Mouse (Mus musculus): Measurements from ENCODE around the gene Dpp7. TPM values are rescaled to one million over a fixed set of nuclear protein-coding genes. Genes with fewer than 3 reads are reported as not detected.
A peak's percentile ranks its signal among the peaks of the same experiment; 100 is the strongest.

The Dpp7 gene
- polyA plus RNA-seq, 1 experiment from 2014 or later: 20.6 TPM

DNA sequence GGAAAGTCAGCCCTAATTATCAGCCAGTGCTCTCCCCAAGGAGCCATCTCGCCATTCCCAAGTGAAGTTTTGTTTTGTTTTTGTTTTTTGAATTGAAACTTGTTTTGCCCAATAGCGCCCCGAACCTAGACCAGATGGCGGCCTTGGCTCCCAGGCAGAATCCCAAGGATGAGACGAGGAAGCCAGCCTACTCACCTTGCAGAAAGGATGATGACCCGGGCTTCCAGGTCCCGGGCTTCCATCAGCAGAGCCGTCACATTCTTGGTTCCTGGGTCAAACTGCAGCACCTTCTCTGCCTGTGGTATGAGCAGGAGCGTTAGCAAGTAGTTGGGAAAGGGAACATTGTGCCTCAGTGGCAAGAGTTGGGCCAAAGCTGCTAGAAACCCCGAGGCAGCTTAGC lies 46.0 kb downstream of the Dpp7 start:
- no peak for ATAC-seq (ENCODE audit: insufficient read depth, low FRiP score, low TSS enrichment)
- Histone ChIP-seq H3K4me1 (ENCODE audit: control insufficient read depth, insufficient read depth, low read length) (no peaks in the 10 kb centered on the region; the same call in 1 of the 2 replicates), H3K4me2 (ENCODE audit: low read depth) (no peak overlapping the region), H3K27me3 (ENCODE audit: control insufficient read depth, insufficient read depth, low read length) (peaks cover 63% of the 10 kb centered on the region), H3K9ac (ENCODE audit: low read length) (no peak overlapping the region), H3K27ac (ENCODE audit: low read depth, low read length) (no peak overlapping the region), H3K4me3 (ENCODE audit: low read depth, low read length) (no peak overlapping the region), H3K36me3 (ENCODE audit: control insufficient read depth, insufficient read depth, low read length) (no peaks in the 10 kb centered on the region), H3K9me3 (ENCODE audit: control insufficient read depth, low read length) (no peaks in the 10 kb centered on the region)
- 58% methylated on average over 10 of the region's 10 CpGs for WGBS
- DNase-seq (ENCODE audit: low spot score): peak; percentile 4

- WGBS: 46% methylated on average over 14 of the region's 14 CpGs
- peak; percentile 0 for DNase-seq (ENCODE audit: low spot score)
- H3K4me1 ChIP-seq (ENCODE audit: control insufficient read depth, insufficient read depth, low read length): no peaks in the 10 kb centered on the region; the same call in 1 of the 2 replicates
- no peaks in the 10 kb centered on the region for H3K36me3 ChIP-seq (ENCODE audit: control insufficient read depth, insufficient read depth, low read length)
- ATAC-seq (ENCODE audit: insufficient read depth, low FRiP score, low TSS enrichment): no peak
- peak overlapping the region; percentile 78 for H3K4me2 ChIP-seq (ENCODE audit: low read depth)
- H3K4me3 ChIP-seq (ENCODE audit: low read depth, low read length): peak overlapping the region; percentile 42
- H3K9me3 ChIP-seq (ENCODE audit: control insufficient read depth, low read length): no peaks in the 10 kb centered on the region
- H3K27me3 ChIP-seq (ENCODE audit: control insufficient read depth, insufficient read depth, low read length): peaks cover 45% of the 10 kb centered on the region
- no peak overlapping the region for H3K27ac ChIP-seq (ENCODE audit: low read depth, low read length)
- H3K9ac ChIP-seq (ENCODE audit: low read length): peak overlapping the region; percentile 35
Observed at GRCm38 (mm10) chr2:25305587-25306359, 50.4 kb downstream of the Dpp7 start.

GRCm38 (mm10) chr2:25304657-25305541 lies 51.3 kb downstream of the Dpp7 start:
- Histone ChIP-seq H3K9me3 (ENCODE audit: control insufficient read depth, low read length) (no peaks in the 10 kb centered on the region), H3K27me3 (ENCODE audit: control insufficient read depth, insufficient read depth, low read length) (peaks cover 37% of the 10 kb centered on the region), H3K36me3 (ENCODE audit: control insufficient read depth, insufficient read depth, low read length) (no peaks in the 10 kb centered on the region), H3K9ac (ENCODE audit: low read length) (peak overlapping the region; percentile 35), H3K27ac (ENCODE audit: low read depth, low read length) (no peak overlapping the region), H3K4me3 (ENCODE audit: low read depth, low read length) (peak overlapping the region; percentile 42), H3K4me2 (ENCODE audit: low read depth) (peak overlapping the region; percentile 78), H3K4me1 (ENCODE audit: control insufficient read depth, insufficient read depth, low read length) (no peaks in the 10 kb centered on the region; the same call in 1 of the 2 replicates)
- DNase-seq (ENCODE audit: low spot score) (peak; percentile 76), ATAC-seq (ENCODE audit: insufficient read depth, low FRiP score, low TSS enrichment) (peak; percentile 76)
- 3% methylated on average over 37 of the region's 45 CpGs for whole genome bisulfite sequencing

GRCm38 (mm10) chr2:25303931-25304656 lies 52.1 kb downstream of the Dpp7 start:
- DNase-seq (ENCODE audit: low spot score) (peak; percentile 5), ATAC-seq (ENCODE audit: insufficient read depth, low FRiP score, low TSS enrichment) (no peak)
- H3K9ac ChIP-seq (ENCODE audit: low read length): no peak overlapping the region
- no peaks in the 10 kb centered on the region; the same call in 1 of the 2 replicates for H3K4me1 ChIP-seq (ENCODE audit: control insufficient read depth, insufficient read depth, low read length)
- H3K27me3 ChIP-seq (ENCODE audit: control insufficient read depth, insufficient read depth, low read length): peaks cover 32% of the 10 kb centered on the region
- peak overlapping the region; percentile 42; the same call in 1 of the 2 replicates for H3K4me3 ChIP-seq (ENCODE audit: low read depth, low read length)
- H3K9me3 ChIP-seq (ENCODE audit: control insufficient read depth, low read length): no peaks in the 10 kb centered on the region
- no peaks in the 10 kb centered on the region for H3K36me3 ChIP-seq (ENCODE audit: control insufficient read depth, insufficient read depth, low read length)
- H3K4me2 ChIP-seq (ENCODE audit: low read depth): peak overlapping the region; percentile 78; the same call in 1 of the 2 replicates
- no peak overlapping the region for H3K27ac ChIP-seq (ENCODE audit: low read depth, low read length)
- WGBS: 71% methylated on average over 7 of the region's 7 CpGs

DNA sequence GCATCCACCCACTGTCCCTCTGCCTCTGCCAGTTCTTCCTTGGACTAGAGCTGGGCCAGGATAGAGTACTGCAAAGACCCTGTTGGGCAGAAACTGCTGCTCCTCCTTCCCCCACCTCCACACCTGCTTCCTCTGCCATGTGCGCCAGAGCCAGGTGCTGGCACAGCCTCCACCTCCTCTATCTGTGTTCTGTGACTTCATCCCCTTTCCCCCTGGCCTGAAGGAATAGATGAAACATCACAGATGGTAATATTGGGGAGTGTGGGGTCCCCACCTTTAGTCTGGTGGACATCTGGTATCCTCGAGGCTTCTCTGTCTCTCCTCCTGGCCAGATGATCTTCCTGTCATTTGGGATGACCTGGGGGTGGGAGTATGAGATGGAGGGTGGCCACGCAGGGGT lies 52.7 kb downstream of the Dpp7 start:
- no peaks in the 10 kb centered on the region for H3K9me3 ChIP-seq (ENCODE audit: control insufficient read depth, low read length)
- H3K27ac ChIP-seq (ENCODE audit: low read depth, low read length): no peak overlapping the region
- H3K4me2 ChIP-seq (ENCODE audit: low read depth): no peak overlapping the region
- H3K27me3 ChIP-seq (ENCODE audit: control insufficient read depth, insufficient read depth, low read length): peaks cover 28% of the 10 kb centered on the region; the same call in 1 of the 2 replicates
- no peak overlapping the region for H3K4me3 ChIP-seq (ENCODE audit: low read depth, low read length)
- no peak overlapping the region for H3K9ac ChIP-seq (ENCODE audit: low read length)
- ATAC-seq (ENCODE audit: insufficient read depth, low FRiP score, low TSS enrichment) (no peak), DNase-seq (ENCODE audit: low spot score) (no peak)
- 67% methylated on average over 3 of the region's 3 CpGs for WGBS
- H3K4me1 ChIP-seq (ENCODE audit: control insufficient read depth, insufficient read depth, low read length): no peaks in the 10 kb centered on the region; the same call in 1 of the 2 replicates
- H3K36me3 ChIP-seq (ENCODE audit: control insufficient read depth, insufficient read depth, low read length): no peaks in the 10 kb centered on the region

Other genes with a start within 250 kb of the Dpp7 start
- 53.7 and 57.8 TPM in 2 replicates for gene Nrarp, start 175.6 kb downstream of the Dpp7 start, polyA plus RNA-seq (2014; fragmentation: Nextera tagmentation; extraction: Ambion mirVana)
- gene Tor4a, start 159.5 kb downstream of the Dpp7 start, polyA plus RNA-seq (2014; fragmentation: Nextera tagmentation; extraction: Ambion mirVana): 1.6 and 1.9 TPM in 2 replicates
- gene Nelfb, start 144.9 kb downstream of the Dpp7 start, polyA plus RNA-seq (2014; fragmentation: Nextera tagmentation; extraction: Ambion mirVana): 94.8 and 99.8 TPM in 2 replicates
- gene Stpg3, start 141.7 kb downstream of the Dpp7 start, polyA plus RNA-seq (2014; fragmentation: Nextera tagmentation; extraction: Ambion mirVana): not detected in 2 replicates
- not detected in 2 replicates for gene Fam166a, start 137.6 kb downstream of the Dpp7 start, polyA plus RNA-seq (2014; fragmentation: Nextera tagmentation; extraction: Ambion mirVana)
- 515 and 528 TPM in 2 replicates for gene Tubb4b, start 131.7 kb downstream of the Dpp7 start, polyA plus RNA-seq (2014; fragmentation: Nextera tagmentation; extraction: Ambion mirVana)
- gene Slc34a3, start 122.0 kb downstream of the Dpp7 start, polyA plus RNA-seq (2014; fragmentation: Nextera tagmentation; extraction: Ambion mirVana): not detected in 2 replicates
- gene Rnf224, start 119.6 kb downstream of the Dpp7 start, polyA plus RNA-seq (2014; fragmentation: Nextera tagmentation; extraction: Ambion mirVana): not detected in 2 replicates
- 29.9 and 34.0 TPM in 2 replicates for gene Rnf208, start 114.1 kb downstream of the Dpp7 start, polyA plus RNA-seq (2014; fragmentation: Nextera tagmentation; extraction: Ambion mirVana)
- gene Cysrt1, start 113.9 kb downstream of the Dpp7 start, polyA plus RNA-seq (2014; fragmentation: Nextera tagmentation; extraction: Ambion mirVana): not detected in 2 replicates
- 5.1 and 6.6 TPM in 2 replicates for gene AL732309.1, start 109.5 kb downstream of the Dpp7 start, polyA plus RNA-seq (2014; fragmentation: Nextera tagmentation; extraction: Ambion mirVana)
- gene Tmem203, start 100.9 kb downstream of the Dpp7 start, polyA plus RNA-seq (2014; fragmentation: Nextera tagmentation; extraction: Ambion mirVana): 11.4 and 13.0 TPM in 2 replicates
- 4.0 and 5.3 TPM in 2 replicates for gene Tprn, start 93.7 kb downstream of the Dpp7 start, polyA plus RNA-seq (2014; fragmentation: Nextera tagmentation; extraction: Ambion mirVana)
- gene Ssna1, start 83.9 kb downstream of the Dpp7 start, polyA plus RNA-seq (2014; fragmentation: Nextera tagmentation; extraction: Ambion mirVana): 217 and 227 TPM in 2 replicates
- gene Anapc2, start 83.9 kb downstream of the Dpp7 start, polyA plus RNA-seq (2014; fragmentation: Nextera tagmentation; extraction: Ambion mirVana): 120 and 128 TPM in 2 replicates
- not detected in 2 replicates for gene Tmem210, start 68.2 kb downstream of the Dpp7 start, polyA plus RNA-seq (2014; fragmentation: Nextera tagmentation; extraction: Ambion mirVana)
- not detected in 2 replicates for gene Lrrc26, start 66.4 kb downstream of the Dpp7 start, polyA plus RNA-seq (2014; fragmentation: Nextera tagmentation; extraction: Ambion mirVana)
- 2.5 and 3.7 TPM in 2 replicates for gene Grin1, start 37.2 kb downstream of the Dpp7 start, polyA plus RNA-seq (2014; fragmentation: Nextera tagmentation; extraction: Ambion mirVana)
- 65.8 and 87.4 TPM in 2 replicates for gene Man1b1, start 24.0 kb downstream of the Dpp7 start, polyA plus RNA-seq (2014; fragmentation: Nextera tagmentation; extraction: Ambion mirVana)
- 5.1 and 7.0 TPM in 2 replicates for gene Uap1l1, start 9.3 kb upstream of the Dpp7 start, polyA plus RNA-seq (2014; fragmentation: Nextera tagmentation; extraction: Ambion mirVana)
- gene Sapcd2, start 16.0 kb upstream of the Dpp7 start, polyA plus RNA-seq (2014; fragmentation: Nextera tagmentation; extraction: Ambion mirVana): 49.2 and 53.7 TPM in 2 replicates
- 0.12 TPM in 1 of 2 replicates, not detected in the other for gene Entpd2, start 39.5 kb upstream of the Dpp7 start, polyA plus RNA-seq (2014; fragmentation: Nextera tagmentation; extraction: Ambion mirVana)
- 133 TPM in 2 replicates for gene Npdc1, start 43.0 kb upstream of the Dpp7 start, polyA plus RNA-seq (2014; fragmentation: Nextera tagmentation; extraction: Ambion mirVana)
- 0.11 TPM in 1 of 2 replicates, not detected in the other for gene Fut7, start 66.9 kb upstream of the Dpp7 start, polyA plus RNA-seq (2014; fragmentation: Nextera tagmentation; extraction: Ambion mirVana)
- gene Abca2, start 72.3 kb upstream of the Dpp7 start, polyA plus RNA-seq (2014; fragmentation: Nextera tagmentation; extraction: Ambion mirVana): 5.0 and 5.6 TPM in 2 replicates
- gene Clic3, start 100.5 kb upstream of the Dpp7 start, polyA plus RNA-seq (2014; fragmentation: Nextera tagmentation; extraction: Ambion mirVana): 0.72 and 0.89 TPM in 2 replicates
- gene Paxx, start 104.7 kb upstream of the Dpp7 start, polyA plus RNA-seq (2014; fragmentation: Nextera tagmentation; extraction: Ambion mirVana): 22.0 and 26.3 TPM in 2 replicates
- gene Ptgds, start 113.7 kb upstream of the Dpp7 start, polyA plus RNA-seq (2014; fragmentation: Nextera tagmentation; extraction: Ambion mirVana): 0.43 TPM in 1 of 2 replicates, not detected in the other
- gene Lcn12, start 137.6 kb upstream of the Dpp7 start, polyA plus RNA-seq (2014; fragmentation: Nextera tagmentation; extraction: Ambion mirVana): not detected in 2 replicates
- gene Fbxw5, start 144.4 kb upstream of the Dpp7 start, polyA plus RNA-seq (2014; fragmentation: Nextera tagmentation; extraction: Ambion mirVana): 82.4 and 88.3 TPM in 2 replicates
- 4.4 and 5.1 TPM in 2 replicates for gene C8g, start 145.4 kb upstream of the Dpp7 start, polyA plus RNA-seq (2014; fragmentation: Nextera tagmentation; extraction: Ambion mirVana)
- gene Traf2, start 190.6 kb upstream of the Dpp7 start, polyA plus RNA-seq (2014; fragmentation: Nextera tagmentation; extraction: Ambion mirVana): 29.5 and 34.7 TPM in 2 replicates
- 340 and 345 TPM in 2 replicates for gene Edf1, start 201.5 kb upstream of the Dpp7 start, polyA plus RNA-seq (2014; fragmentation: Nextera tagmentation; extraction: Ambion mirVana)
- gene Mamdc4, start 218.5 kb upstream of the Dpp7 start, polyA plus RNA-seq (2014; fragmentation: Nextera tagmentation; extraction: Ambion mirVana): 1.5 and 4.4 TPM in 2 replicates
- 161 and 167 TPM in 2 replicates for gene Phpt1, start 218.9 kb upstream of the Dpp7 start, polyA plus RNA-seq (2014; fragmentation: Nextera tagmentation; extraction: Ambion mirVana)
- 0.19 and 0.46 TPM in 2 replicates for gene Ajm1, start 225.4 kb upstream of the Dpp7 start, polyA plus RNA-seq (2014; fragmentation: Nextera tagmentation; extraction: Ambion mirVana)